Mouse (Mus musculus) liver, adult (tissue): ENCODE data around the gene Arhgap40.

Experiments
- GATA4 ChIP-seq: IDR thresholded peaks from 2 replicates; pipeline ENCODE4 v1.6.1; 2014; ENCODE audit warnings: mild to moderate bottlenecking, low read length; ENCODE audit not compliant: insufficient replicate concordance

Gene Arhgap40

GRCm38 (mm10) chr2:158579979-158580378, 67.4 kb downstream of the Arhgap40 start:
- TF ChIP-seq GATA4, result no peak

GRCm38 (mm10) chr2:158584621-158585358, 72.2 kb downstream of the Arhgap40 start:
- TF ChIP-seq GATA4, result no peak

GRCm38 (mm10) chr2:158588524-158589271, 76.1 kb downstream of the Arhgap40 start:
- no peak for TF ChIP-seq GATA4

- no peak for TF ChIP-seq GATA4
These were observed 77.9 kb downstream of the Arhgap40 start for GRCm38 (mm10) chr2:158590495-158590894.

- no peak for TF ChIP-seq GATA4
These were observed 78.7 kb downstream of the Arhgap40 start for GRCm38 (mm10) chr2:158591286-158591685.

- TF ChIP-seq GATA4, result no peak
These were observed 80.8 kb downstream of the Arhgap40 start for GRCm38 (mm10) chr2:158593371-158593770.

- no peak for TF ChIP-seq GATA4
These were observed 82.5 kb downstream of the Arhgap40 start for GRCm38 (mm10) chr2:158595103-158595502.

- TF ChIP-seq GATA4, result no peak
These were observed 83.0 kb downstream of the Arhgap40 start for GRCm38 (mm10) chr2:158595577-158595976.

- TF ChIP-seq GATA4, result no peak
These were observed 84.2 kb downstream of the Arhgap40 start for GRCm38 (mm10) chr2:158596803-158597202.
